Mouse (Mus musculus) layer of hippocampus, postnatal 14 days (tissue): ENCODE results near the gene Serp1. TPM values are rescaled to one million over a fixed set of nuclear protein-coding genes. Genes with fewer than 3 reads are reported as not detected.
"Not testable (repeated sequence)": the region's sequence is repeated elsewhere in the genome, so short reads cannot be mapped to it uniquely, and the experiment has no call there.

Source experiments
- DNase-seq, 2 experiments: peaks; one replicate each; pipeline ENCODE4 v3.0.0; 2021 to 2022; ENCODE audit warnings: low spot score in 2 of 2, mixed read lengths in 1 of 2
- total RNA-seq, 2 experiments: library from RNA; stranded (reverse); gene quantifications; 2 replicates each; pipeline ENCODE4 v1.2.3; 2021

Gene Serp1
- total RNA-seq, 2 experiments from 2014 or later, result 30.3 to 30.8 TPM

- DNase-seq, result no peak
These were observed 14.1 kb downstream of the Serp1 start for GRCm38 (mm10) chr3:58511581-58511980.

GRCm38 (mm10) chr3:58508020-58508750 lies 17.5 kb downstream of the Serp1 start:
- DNase-seq, result no peak

- no peak for DNase-seq
These were observed 21.0 kb downstream of the Serp1 start for GRCm38 (mm10) chr3:58504676-58505075.

- DNase-seq, result no peak
These were observed 21.9 kb downstream of the Serp1 start for GRCm38 (mm10) chr3:58503720-58504333.

DNA sequence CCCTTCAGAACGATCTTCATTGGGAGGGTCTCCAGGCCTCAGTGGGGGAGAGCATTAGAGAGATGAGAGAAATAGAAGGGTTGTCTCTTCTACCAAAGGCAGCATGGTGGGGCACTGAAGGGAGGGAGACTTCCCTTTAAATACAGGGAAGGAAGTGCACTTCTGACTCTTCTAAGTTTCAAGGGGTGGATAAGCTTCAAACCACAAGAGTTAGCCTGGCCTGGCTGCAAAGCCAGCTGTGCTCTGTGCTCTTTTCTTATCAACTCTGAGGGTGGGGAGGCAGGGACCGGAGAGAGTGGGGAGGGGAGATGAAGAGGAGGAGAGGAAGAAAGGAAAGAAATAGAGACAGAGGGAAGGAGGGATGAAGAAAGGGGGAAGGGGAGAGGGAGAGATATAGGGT lies 23.7 kb downstream of the Serp1 start:
- DNase-seq, result no peak

GRCm38 (mm10) chr3:58493621-58494020 lies 32.1 kb downstream of the Serp1 start:
- DNase-seq, result peak in 1 of 2 experiments; percentile 49

DNA sequence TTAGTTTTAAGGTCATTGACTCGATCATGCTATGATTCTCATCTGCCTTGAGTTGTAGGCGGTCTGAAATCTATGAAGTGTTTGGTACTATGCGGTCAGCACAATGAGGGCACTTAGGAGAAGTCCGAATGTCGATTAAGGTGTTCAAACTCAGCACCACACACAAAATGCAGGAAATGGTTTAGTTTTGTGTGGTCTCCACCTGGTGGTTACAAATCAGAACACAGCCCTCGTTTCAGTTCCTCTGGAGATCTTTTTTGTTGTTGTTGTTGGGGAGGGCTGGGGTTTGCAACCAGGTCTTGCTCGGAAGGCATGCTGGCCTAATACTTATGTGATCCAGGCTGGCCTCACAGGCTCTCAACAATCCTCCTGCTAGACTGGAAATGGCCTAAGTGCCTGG lies 34.9 kb downstream of the Serp1 start:
- DNase-seq, result peak; percentile 41 to 52

DNA sequence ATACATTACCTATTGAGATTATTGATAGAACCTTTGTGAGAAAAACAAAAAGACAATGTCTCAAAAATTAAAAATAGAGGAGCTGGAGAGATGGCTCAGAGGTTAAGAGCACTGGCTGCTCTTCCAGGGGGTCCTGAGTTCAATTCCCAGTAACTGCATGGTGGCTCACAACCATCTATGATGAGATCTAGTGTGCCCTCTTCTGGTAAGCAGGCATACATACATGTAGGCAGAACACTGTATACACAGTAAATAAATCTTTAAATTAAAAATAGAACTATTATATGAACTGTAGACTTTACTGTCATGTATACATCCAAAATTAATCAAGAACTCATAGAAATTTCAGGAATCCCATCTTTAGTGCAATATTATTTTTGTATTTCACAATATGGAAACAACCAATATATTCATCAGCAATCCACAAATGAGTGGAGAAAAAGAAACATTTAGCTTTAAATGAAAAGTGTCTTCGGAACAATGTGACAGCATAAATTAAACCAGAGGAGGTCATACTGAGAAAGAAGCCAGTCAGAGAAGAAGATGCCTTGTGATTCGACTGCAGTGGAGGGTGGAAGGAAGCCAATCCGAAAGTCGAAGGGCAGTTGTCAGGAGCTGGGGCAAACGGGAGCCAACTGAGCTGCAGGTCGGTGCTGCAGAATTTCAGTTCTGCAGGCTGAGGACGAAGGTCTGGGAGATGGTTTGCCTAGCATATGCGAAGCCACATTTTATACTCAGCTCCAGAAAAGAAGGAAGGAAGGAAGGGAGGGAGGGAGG lies 37.5 kb downstream of the Serp1 start:
- DNase-seq, result no peak

- DNase-seq, result no peak
These were observed 38.6 kb downstream of the Serp1 start for GRCm38 (mm10) chr3:58487121-58487520.

- no peak for DNase-seq
These were observed 39.8 kb downstream of the Serp1 start for GRCm38 (mm10) chr3:58485883-58486282.

- DNase-seq, result no peak
These were observed 46.8 kb downstream of the Serp1 start for GRCm38 (mm10) chr3:58478755-58479455.

- DNase-seq, result not testable (repeated sequence)
These were observed 50.4 kb downstream of the Serp1 start for GRCm38 (mm10) chr3:58475298-58475697.

Other genes with a start within 250 kb of the Serp1 start
- gene Tsc22d2, start 111.2 kb downstream of the Serp1 start, total RNA-seq, result 10 to 100 TPM; 37.6 to 38.0 TPM
- 10 to 100 TPM; 48.3 to 49.8 TPM for gene Eif2a, start 71 bp downstream of the Serp1 start, total RNA-seq
- gene Selenot, start 50.7 kb upstream of the Serp1 start, total RNA-seq, result 100 to 1,000 TPM; 164 to 166 TPM
- gene Erich6, start 111.3 kb upstream of the Serp1 start, total RNA-seq, result 1 to 10 TPM in 1 of 2 experiments, under 1 TPM in 1; 0.58 to 1.5 TPM
- gene Siah2, start 166.5 kb upstream of the Serp1 start, total RNA-seq, result 10 to 100 TPM; 18.8 to 20.2 TPM